Mouse (Mus musculus) testis, adult 2 months (tissue): ENCODE data around the gene Lyar.

Experiments used
- CTCF ChIP-seq: fragments of 200-500 bp; IDR thresholded peaks from 2 replicates; pipeline ENCODE4 v1.5.1; 2012; ENCODE audit warnings: low read depth, mild to moderate bottlenecking, inconsistent platforms, low read length, moderate library complexity; ENCODE audit not compliant: control insufficient read depth, insufficient read depth, insufficient replicate concordance
- POLR2A ChIP-seq: fragments of 200-500 bp; IDR thresholded peaks from 2 replicates; pipeline ENCODE4 v1.6.1; 2012; ENCODE audit warnings: low read depth, mild to moderate bottlenecking, inconsistent platforms, low read length, moderate library complexity; ENCODE audit not compliant: control insufficient read depth

GRCm38 (mm10) chr5:38194946-38195345 lies 25.3 kb upstream of the Lyar start:
- TF ChIP-seq CTCF (no peak), POLR2A (no peak)
